ENCODE assay signal across 19 mouse cellular contexts in genomic region chr3:89208736-89209135, GRCm38 (mm10). TPM values are rescaled to one million over a fixed set of nuclear protein-coding genes. Genes with fewer than 3 reads are reported as not detected.
"Had no signal": no experiment of that assay in that cellular context is flagged by ENCODE, and none has a peak within 500 bp of the region (broad histone marks: within the 10 kb centered on the region; RNA-seq: fewer than 3 reads in every experiment).

No protein-coding gene starts in this region.

- H3K27me3 ChIP-seq: lung, embryonic 15.5 days; megakaryocyte, embryonic 14.5 days; midbrain, embryonic 13.5 days; midbrain, embryonic 15.5 days had no signal

- H3K9me3 ChIP-seq: lung, embryonic 15.5 days; megakaryocyte, embryonic 14.5 days; midbrain, embryonic 13.5 days; midbrain, embryonic 15.5 days had no signal

- H3K9ac ChIP-seq: liver, embryonic 14.5 days; lung, embryonic 15.5 days; midbrain, embryonic 13.5 days; midbrain, embryonic 15.5 days had no signal

- H3K4me2 ChIP-seq: lung, embryonic 15.5 days; midbrain, embryonic 11.5 days; midbrain, embryonic 13.5 days; midbrain, embryonic 15.5 days had no signal

- H3K27ac ChIP-seq: liver, embryonic 14.5 days; lung, embryonic 15.5 days; macrophage; midbrain, embryonic 13.5 days; midbrain, embryonic 15.5 days had no signal

- ATAC-seq: lung, postnatal 0 days; midbrain, embryonic 13.5 days; midbrain, embryonic 15.5 days had no signal

- H3K4me3 ChIP-seq: lung, embryonic 15.5 days; megakaryocyte, embryonic 14.5 days; midbrain, embryonic 13.5 days; midbrain, embryonic 15.5 days had no signal

- DNase-seq: lung, adult 2 months; lung, postnatal 14 days; lung, postnatal 36 days; right cerebral cortex, adult 18-20 months; right cerebral cortex, postnatal 25 days; right cerebral cortex, postnatal 4 days; spleen, adult 18-20 months; thymus, adult 18-20 months; thymus, postnatal 14 days; thymus, postnatal 36 days had no signal

RNA-seq across cellular contexts. Expression of gene Muc1, which starts 20.1 kb away (rescaled TPM):
- total RNA-seq: megakaryocyte progenitor cell, adult 5-6 weeks had no signal
- polyA plus RNA-seq: macrophage had no signal
